Mouse (Mus musculus): Measurements from ENCODE around the gene Tmem45b. TPM values are rescaled to one million over a fixed set of nuclear protein-coding genes. Genes with fewer than 3 reads are reported as not detected.

The Tmem45b gene
- polyA plus RNA-seq, 2 experiments, result not detected

GRCm38 (mm10) chr9:31452166-31452565, 12.1 kb downstream of the Tmem45b start:
- no peaks in the 10 kb centered on the region for H3K27me3 ChIP-seq (ENCODE audit: control insufficient read depth, insufficient read depth, low read length)
- H3K9ac ChIP-seq (ENCODE audit: low read depth, low read length, severe bottlenecking), result no peak overlapping the region
- no peaks in the 10 kb centered on the region for H3K36me3 ChIP-seq (ENCODE audit: control insufficient read depth, insufficient read depth, low read length)
- WGBS, result 29% methylated on average over 10 of the region's 10 CpGs
- H3K4me3 ChIP-seq (replicated peaks; ENCODE audit: low read length), result no peak overlapping the region
- TF ChIP-seq POLR2A (IDR thresholded peaks at IDR 0.05; ENCODE audit: borderline replicate concordance, extremely low read depth, insufficient read depth, insufficient read length), result no peak
- H3K9me3 ChIP-seq (ENCODE audit: control insufficient read depth, low read length), result no peaks in the 10 kb centered on the region
- DNase-seq (ENCODE audit: low spot score), result no peak
- no peak overlapping the region for H3K27ac ChIP-seq (replicated peaks; ENCODE audit: low read depth, low read length)
- peaks cover 3% of the 10 kb centered on the region; the same call in 1 of the 2 replicates for H3K4me1 ChIP-seq (ENCODE audit: control insufficient read depth, insufficient read depth, low read length)
- H3K4me2 ChIP-seq (replicated peaks; ENCODE audit: low read depth, low read length, severe bottlenecking), result no peak overlapping the region
- no peak for ATAC-seq (ENCODE audit: low FRiP score, low read depth)

GRCm38 (mm10) chr9:31449145-31449772, 15.0 kb downstream of the Tmem45b start:
- Histone ChIP-seq H3K27ac (replicated peaks; ENCODE audit: low read depth, low read length) (no peak overlapping the region), H3K27me3 (ENCODE audit: control insufficient read depth, insufficient read depth, low read length) (no peaks in the 10 kb centered on the region), H3K4me3 (replicated peaks; ENCODE audit: low read length) (no peak overlapping the region), H3K4me2 (replicated peaks; ENCODE audit: low read depth, low read length, severe bottlenecking) (no peak overlapping the region), H3K36me3 (ENCODE audit: control insufficient read depth, insufficient read depth, low read length) (no peaks in the 10 kb centered on the region), H3K9ac (ENCODE audit: low read depth, low read length, severe bottlenecking) (no peak overlapping the region), H3K4me1 (ENCODE audit: control insufficient read depth, insufficient read depth, low read length) (peaks cover 3% of the 10 kb centered on the region; the same call in 1 of the 2 replicates), H3K9me3 (ENCODE audit: control insufficient read depth, low read length) (no peaks in the 10 kb centered on the region)
- ATAC-seq (ENCODE audit: low FRiP score, low read depth) (no peak), DNase-seq (ENCODE audit: low spot score) (no peak)
- 85% methylated on average over 7 of the region's 7 CpGs for WGBS
- no peak for TF ChIP-seq POLR2A (IDR thresholded peaks at IDR 0.05; ENCODE audit: borderline replicate concordance, extremely low read depth, insufficient read depth, insufficient read length)

DNA sequence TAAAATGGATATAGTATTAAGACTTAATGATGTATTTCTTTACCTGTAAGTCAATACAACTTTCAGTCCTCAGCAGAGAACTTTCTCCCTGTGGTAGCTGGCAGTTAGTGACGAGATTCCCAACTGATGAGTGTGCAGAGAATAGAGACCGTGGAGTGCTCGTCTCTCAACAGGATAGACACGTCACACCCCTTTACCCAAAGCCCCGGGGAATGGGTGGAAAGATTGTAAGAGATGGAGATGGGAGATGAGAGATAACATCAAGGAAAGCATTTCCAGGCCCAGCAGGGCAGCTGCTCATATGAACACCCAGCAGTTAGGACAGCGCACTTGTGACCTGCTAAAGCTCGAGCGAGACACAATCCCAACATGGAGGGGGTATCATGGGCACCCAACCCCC, 20.0 kb downstream of the Tmem45b start:
- H3K9ac ChIP-seq (ENCODE audit: low read depth, low read length, severe bottlenecking), result no peak overlapping the region
- no peaks in the 10 kb centered on the region for H3K27me3 ChIP-seq (ENCODE audit: control insufficient read depth, insufficient read depth, low read length)
- DNase-seq (ENCODE audit: low spot score) (no peak), ATAC-seq (ENCODE audit: low FRiP score, low read depth) (no peak)
- no peaks in the 10 kb centered on the region for H3K9me3 ChIP-seq (ENCODE audit: control insufficient read depth, low read length)
- WGBS, result 79% methylated on average over 8 of the region's 8 CpGs
- H3K4me3 ChIP-seq (replicated peaks; ENCODE audit: low read length), result no peak overlapping the region
- no peak for TF ChIP-seq POLR2A (IDR thresholded peaks at IDR 0.05; ENCODE audit: borderline replicate concordance, extremely low read depth, insufficient read depth, insufficient read length)
- H3K4me2 ChIP-seq (replicated peaks; ENCODE audit: low read depth, low read length, severe bottlenecking), result no peak overlapping the region
- no peak overlapping the region for H3K27ac ChIP-seq (replicated peaks; ENCODE audit: low read depth, low read length)
- H3K36me3 ChIP-seq (ENCODE audit: control insufficient read depth, insufficient read depth, low read length), result no peaks in the 10 kb centered on the region
- H3K4me1 ChIP-seq (ENCODE audit: control insufficient read depth, insufficient read depth, low read length), result no peaks in the 10 kb centered on the region

DNA sequence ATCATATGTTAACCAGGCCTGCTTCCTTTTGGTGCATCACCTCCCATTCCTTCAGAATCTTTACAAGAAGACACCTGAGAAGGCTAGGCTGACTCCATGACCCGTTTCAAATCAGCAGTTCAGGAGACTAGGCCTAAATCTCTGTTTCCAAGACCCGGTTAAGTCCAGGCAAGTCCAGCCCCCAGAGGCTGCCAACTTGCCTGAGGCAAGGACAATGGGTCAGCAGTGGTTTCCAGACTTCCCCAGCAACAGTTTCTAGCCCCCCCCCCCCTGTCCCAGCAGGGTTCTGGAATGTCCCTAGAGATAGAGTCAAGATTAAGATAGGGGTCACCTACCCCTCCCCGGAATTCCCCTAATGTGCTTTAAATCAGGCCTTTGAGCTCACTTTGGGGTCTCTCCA, 22.8 kb downstream of the Tmem45b start:
- ATAC-seq (ENCODE audit: low FRiP score, low read depth), result no peak
- Histone ChIP-seq H3K4me1 (ENCODE audit: control insufficient read depth, insufficient read depth, low read length) (no peaks in the 10 kb centered on the region), H3K27me3 (ENCODE audit: control insufficient read depth, insufficient read depth, low read length) (no peaks in the 10 kb centered on the region), H3K4me2 (replicated peaks; ENCODE audit: low read depth, low read length, severe bottlenecking) (no peak overlapping the region), H3K36me3 (ENCODE audit: control insufficient read depth, insufficient read depth, low read length) (no peaks in the 10 kb centered on the region), H3K9me3 (ENCODE audit: control insufficient read depth, low read length) (no peaks in the 10 kb centered on the region), H3K9ac (ENCODE audit: low read depth, low read length, severe bottlenecking) (no peak overlapping the region), H3K27ac (replicated peaks; ENCODE audit: low read depth, low read length) (no peak overlapping the region), H3K4me3 (replicated peaks; ENCODE audit: low read length) (no peak overlapping the region)
- no peak for TF ChIP-seq POLR2A (IDR thresholded peaks at IDR 0.05; ENCODE audit: borderline replicate concordance, extremely low read depth, insufficient read depth, insufficient read length)
- DNase-seq (ENCODE audit: low spot score), result no peak
- WGBS, result 94% methylated on average over 3 of the region's 3 CpGs

GRCm38 (mm10) chr9:31440366-31440765, 23.9 kb downstream of the Tmem45b start:
- DNase-seq (ENCODE audit: low spot score), result no peak
- 78% methylated on average over 5 of the region's 5 CpGs for WGBS
- Histone ChIP-seq H3K36me3 (ENCODE audit: control insufficient read depth, insufficient read depth, low read length) (no peaks in the 10 kb centered on the region), H3K4me2 (replicated peaks; ENCODE audit: low read depth, low read length, severe bottlenecking) (no peak overlapping the region), H3K27ac (replicated peaks; ENCODE audit: low read depth, low read length) (no peak overlapping the region), H3K4me3 (replicated peaks; ENCODE audit: low read length) (no peak overlapping the region), H3K4me1 (ENCODE audit: control insufficient read depth, insufficient read depth, low read length) (no peaks in the 10 kb centered on the region), H3K9ac (ENCODE audit: low read depth, low read length, severe bottlenecking) (no peak overlapping the region), H3K9me3 (ENCODE audit: control insufficient read depth, low read length) (no peaks in the 10 kb centered on the region), H3K27me3 (ENCODE audit: control insufficient read depth, insufficient read depth, low read length) (no peaks in the 10 kb centered on the region)
- ATAC-seq (ENCODE audit: low FRiP score, low read depth), result no peak
- TF ChIP-seq POLR2A (IDR thresholded peaks at IDR 0.05; ENCODE audit: borderline replicate concordance, extremely low read depth, insufficient read depth, insufficient read length), result no peak

All from limb, embryonic 14.5 days (tissue).